In the genomic region with DNA sequence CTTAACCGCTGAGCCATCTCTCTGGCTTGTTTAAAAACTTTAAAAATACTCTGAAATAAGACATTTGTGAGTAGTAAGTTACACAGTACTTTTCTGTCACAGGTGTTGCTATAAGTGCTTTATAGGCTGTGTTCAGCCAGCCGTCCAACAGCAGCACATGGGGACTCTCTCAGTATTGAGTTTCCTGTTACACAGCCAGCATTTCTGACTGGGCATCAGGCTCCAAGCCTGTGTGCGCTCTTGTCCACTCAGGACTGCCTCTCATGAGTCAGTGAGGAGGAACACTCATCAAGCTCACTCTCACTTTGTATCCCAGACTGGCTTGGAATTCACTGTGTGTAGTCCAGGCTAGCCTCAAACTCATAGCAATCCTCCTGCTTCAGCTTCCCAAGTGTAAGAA, we compare ENCODE assay signal across 19 mouse cellular contexts. TPM values are rescaled to one million over a fixed set of nuclear protein-coding genes. Genes with fewer than 3 reads are reported as not detected.
"Had no signal": no experiment of that assay in that cellular context is flagged by ENCODE, and none has a peak within 500 bp of the region (broad histone marks: within the 10 kb centered on the region; RNA-seq: fewer than 3 reads in every experiment).

No protein-coding gene starts in this region.

- H3K4me3 ChIP-seq: neural tube, embryonic 12.5 days; neural tube, embryonic 13.5 days; neural tube, embryonic 15.5 days; stomach, embryonic 15.5 days had no signal

- H3K4me2 ChIP-seq: neural tube, embryonic 12.5 days; neural tube, embryonic 13.5 days; neural tube, embryonic 15.5 days; stomach, embryonic 15.5 days had no signal

- H3K9ac ChIP-seq: neural tube, embryonic 12.5 days; neural tube, embryonic 13.5 days; neural tube, embryonic 15.5 days; stomach, embryonic 15.5 days had no signal

- H3K9me3 ChIP-seq: neural tube, embryonic 12.5 days; neural tube, embryonic 13.5 days; neural tube, embryonic 15.5 days; stomach, embryonic 15.5 days had no signal

- H3K27ac ChIP-seq: neural tube, embryonic 12.5 days; neural tube, embryonic 13.5 days; neural tube, embryonic 15.5 days; stomach, embryonic 15.5 days; stomach, postnatal 0 days had no signal

- DNase-seq: retina, postnatal 1 day; right cerebral cortex, adult 18-20 months; right cerebral cortex, postnatal 14 days; right cerebral cortex, postnatal 25 days; right cerebral cortex, postnatal 4 days; spleen, adult 18-20 months; thymus, adult 18-20 months; thymus, adult 2 months; thymus, postnatal 14 days; thymus, postnatal 25 days; thymus, postnatal 36 days; thymus, postnatal 4 days had no signal

- H3K27me3 ChIP-seq: neural tube, embryonic 12.5 days; neural tube, embryonic 13.5 days; neural tube, embryonic 15.5 days; stomach, embryonic 15.5 days had no signal

- H3K4me1 ChIP-seq: stomach, embryonic 15.5 days had no signal

RNA-seq across cellular contexts. Expression of a gene that starts 18.6 kb away (rescaled TPM):
- total RNA-seq: neutrophil, adult 5-6 weeks had no signal

RNA-seq across cellular contexts. Expression of a gene that starts 38.2 kb away (rescaled TPM):
- total RNA-seq: neutrophil, adult 5-6 weeks had no signal
- polyA plus RNA-seq: spleen, adult 2 months had no signal
